Mouse (Mus musculus): ENCODE results near the gene Cyp2s1. TPM values are rescaled to one million over a fixed set of nuclear protein-coding genes. Genes with fewer than 3 reads are reported as not detected.

The Cyp2s1 gene
- total and polyA plus RNA-seq, 3 experiments = 0.04 TPM; not detected in 2

- Histone ChIP-seq H3K36me3 (replicated peaks in 1 of 2; ENCODE audit: control insufficient read depth in 1 of 2, insufficient read depth in 1 of 2, low read length in 1 of 2) (no peaks in the 10 kb centered on the region), H3K27ac (ENCODE audit: insufficient read depth, low read depth) (no peak overlapping the region), H3K4me1 (ENCODE audit: control insufficient read depth in 1 of 2, insufficient read depth in 2 of 2) (peaks cover 0 to 3% of the 10 kb centered on the region in 2 experiments; a peak in 2 of 4 replicates), H3K4me3 (replicated peaks in 1 of 3; ENCODE audit: low read depth in 2 of 3, low read length in 2 of 3, poor library complexity in 1 of 3) (no peak overlapping the region), H3K9ac (ENCODE audit: insufficient read depth, low read depth) (no peak overlapping the region), H3K4me2 (ENCODE audit: insufficient read depth, low read depth, poor library complexity, severe bottlenecking) (no peak overlapping the region), H3K27me3 (replicated peaks) (peaks cover 14% of the 10 kb centered on the region), H3K9me3 (replicated peaks; ENCODE audit: low read length) (no peaks in the 10 kb centered on the region), H3K79me2 (replicated peaks; ENCODE audit: control insufficient read depth, extremely low read depth, insufficient read depth, poor library complexity, severe bottlenecking) (no peaks in the 10 kb centered on the region)
- dilution Hi-C loops (cut with MboI; ENCODE audit: extremely low pct_ligation_motif_present, extremely low pct_unique_long_range_greater_than_20kb, low sequenced_read_pairs) (no loop called here), in situ Hi-C loops (cut with MboI; ENCODE audit: low pct_ligation_motif_present, low pct_unique_long_range_greater_than_20kb, low sequenced_read_pairs) (no loop called here)
- no peak for TF ChIP-seq CTCF (conservative IDR thresholded peaks at IDR 0.05 in 1 of 2, IDR thresholded peaks at IDR 0.05 in 1 of 2; ENCODE audit: low read depth in 2 of 2, low read length in 2 of 2)
- TF ChIP-seq MYC (IDR thresholded peaks at IDR 0.05; ENCODE audit: low read depth, low read length) = no peak
- no peak for DNase-seq (ENCODE audit: extremely low read depth)
Observed at GRCm38 (mm10) chr7:25844885-25845284, 28.2 kb upstream of the Cyp2s1 start.

- Histone ChIP-seq H3K27me3 (replicated peaks) (peaks cover 17% of the 10 kb centered on the region), H3K36me3 (replicated peaks in 1 of 2; ENCODE audit: control insufficient read depth in 1 of 2, insufficient read depth in 1 of 2, low read length in 1 of 2) (no peaks in the 10 kb centered on the region)
- dilution Hi-C loops (cut with MboI; ENCODE audit: extremely low pct_ligation_motif_present, extremely low pct_unique_long_range_greater_than_20kb, low sequenced_read_pairs) = no loop called here
Observed at GRCm38 (mm10) chr7:25844423-25844822, 27.7 kb upstream of the Cyp2s1 start.

GRCm38 (mm10) chr7:25843492-25843891 lies 26.8 kb upstream of the Cyp2s1 start:
- no peak overlapping the region for H3K9ac ChIP-seq (ENCODE audit: insufficient read depth, low read depth)
- H3K36me3 ChIP-seq (replicated peaks in 1 of 2; ENCODE audit: control insufficient read depth in 1 of 2, insufficient read depth in 1 of 2, low read length in 1 of 2) = no peaks in the 10 kb centered on the region
- TF ChIP-seq JUND (conservative IDR thresholded peaks at IDR 0.05; ENCODE audit: low read depth, low read length) (no peak), MEF2A (IDR thresholded peaks at IDR 0.05; ENCODE audit: borderline replicate concordance, low read depth, low read length) (no peak), CTCF (conservative IDR thresholded peaks at IDR 0.05 in 1 of 2, IDR thresholded peaks at IDR 0.05 in 1 of 2; ENCODE audit: low read depth in 2 of 2, low read length in 2 of 2) (peak in 1 of 2 experiments; percentile 8; a peak in 1 of 4 replicates)
- H3K27me3 ChIP-seq (replicated peaks) = peaks cover 17% of the 10 kb centered on the region
- H3K4me1 ChIP-seq (ENCODE audit: control insufficient read depth in 1 of 2, insufficient read depth in 2 of 2) = peaks cover 0 to 3% of the 10 kb centered on the region in 2 experiments; a peak in 2 of 4 replicates
- no peaks in the 10 kb centered on the region for H3K79me2 ChIP-seq (replicated peaks; ENCODE audit: control insufficient read depth, extremely low read depth, insufficient read depth, poor library complexity, severe bottlenecking)
- no peak overlapping the region for H3K27ac ChIP-seq (ENCODE audit: insufficient read depth, low read depth)
- DNase-seq (ENCODE audit: extremely low read depth) = no peak
- in situ Hi-C loops (cut with MboI; ENCODE audit: low pct_ligation_motif_present, low pct_unique_long_range_greater_than_20kb, low sequenced_read_pairs) (no loop called here), dilution Hi-C loops (cut with MboI; ENCODE audit: extremely low pct_ligation_motif_present, extremely low pct_unique_long_range_greater_than_20kb, low sequenced_read_pairs) (no loop called here)
- no peak overlapping the region for H3K4me3 ChIP-seq (replicated peaks in 1 of 3; ENCODE audit: low read depth in 2 of 3, low read length in 2 of 3, poor library complexity in 1 of 3)
- no peak overlapping the region for H3K4me2 ChIP-seq (ENCODE audit: insufficient read depth, low read depth, poor library complexity, severe bottlenecking)
- H3K9me3 ChIP-seq (replicated peaks; ENCODE audit: low read length) = no peaks in the 10 kb centered on the region

More at GRCm38 (mm10) chr7:25844423-25844822, 27.7 kb upstream of the Cyp2s1 start:
- H3K9me3 ChIP-seq (replicated peaks; ENCODE audit: low read length) = no peaks in the 10 kb centered on the region
- no peak overlapping the region for H3K27ac ChIP-seq (ENCODE audit: insufficient read depth, low read depth)
- H3K4me2 ChIP-seq (ENCODE audit: insufficient read depth, low read depth, poor library complexity, severe bottlenecking) = no peak overlapping the region
- TF ChIP-seq TCF12 (IDR thresholded peaks at IDR 0.05; ENCODE audit: low read depth, low read length) (no peak), HCFC1 (IDR thresholded peaks at IDR 0.05; ENCODE audit: low read depth, low read length) (no peak), SMC3 (IDR thresholded peaks at IDR 0.05; ENCODE audit: low read depth, low read length) (no peak), CHD2 (IDR thresholded peaks at IDR 0.05; ENCODE audit: low read length) (no peak), MAFK (IDR thresholded peaks at IDR 0.05; ENCODE audit: insufficient replicate concordance, low read length) (no peak), ETS1 (conservative IDR thresholded peaks at IDR 0.05; ENCODE audit: low read depth, low read length) (no peak), JUND (conservative IDR thresholded peaks at IDR 0.05; ENCODE audit: low read depth, low read length) (no peak), E2F4 (IDR thresholded peaks at IDR 0.05; ENCODE audit: insufficient replicate concordance, low read depth, low read length) (no peak), ZNF384 (IDR thresholded peaks at IDR 0.05; ENCODE audit: low read depth, low read length) (no peak), USF2 (conservative IDR thresholded peaks at IDR 0.05; ENCODE audit: low read depth, low read length) (no peak), NELFE (IDR thresholded peaks at IDR 0.05; ENCODE audit: low read depth, low read length) (no peak), MEF2A (IDR thresholded peaks at IDR 0.05; ENCODE audit: borderline replicate concordance, low read depth, low read length) (no peak), JUN (IDR thresholded peaks at IDR 0.05; ENCODE audit: insufficient read depth, low read depth, low read length) (no peak), PAX5 (IDR thresholded peaks at IDR 0.05; ENCODE audit: low read length) (no peak), ZC3H11A (IDR thresholded peaks at IDR 0.05; ENCODE audit: low read depth, low read length) (no peak), EP300 (IDR thresholded peaks at IDR 0.05; ENCODE audit: low read length) (no peak), ELF1 (IDR thresholded peaks at IDR 0.05; ENCODE audit: low read depth, low read length) (no peak), TBP (conservative IDR thresholded peaks at IDR 0.05; ENCODE audit: low read depth, low read length) (no peak), IRF4 (IDR thresholded peaks at IDR 0.05; ENCODE audit: low read depth, low read length) (no peak)
- no peak overlapping the region for H3K9ac ChIP-seq (ENCODE audit: insufficient read depth, low read depth)
- no peak for DNase-seq (ENCODE audit: extremely low read depth)
- in situ Hi-C loops (cut with MboI; ENCODE audit: low pct_ligation_motif_present, low pct_unique_long_range_greater_than_20kb, low sequenced_read_pairs) = no loop called here
- no peak overlapping the region for H3K4me3 ChIP-seq (replicated peaks in 1 of 3; ENCODE audit: low read depth in 2 of 3, low read length in 2 of 3, poor library complexity in 1 of 3)
- H3K4me1 ChIP-seq (ENCODE audit: control insufficient read depth in 1 of 2, insufficient read depth in 2 of 2) = peaks cover 0 to 3% of the 10 kb centered on the region in 2 experiments; a peak in 2 of 4 replicates
- H3K79me2 ChIP-seq (replicated peaks; ENCODE audit: control insufficient read depth, extremely low read depth, insufficient read depth, poor library complexity, severe bottlenecking) = no peaks in the 10 kb centered on the region
